Mouse (Mus musculus) olfactory bulb, adult 2 months (tissue): Measurements from ENCODE around the gene Nmur1.
"Not testable (repeated sequence)": the region's sequence is repeated elsewhere in the genome, so short reads cannot be mapped to it uniquely, and the experiment has no call there.

Source experiments
- CTCF ChIP-seq: fragments of 200-500 bp; IDR thresholded peaks from 2 replicates; pipeline ENCODE4 v1.5.1; 2012; ENCODE audit warnings: low read depth, mild to moderate bottlenecking, low read length, moderate library complexity; ENCODE audit not compliant: insufficient read depth
- POLR2A ChIP-seq: fragments of 200-500 bp; IDR thresholded peaks from 2 replicates; pipeline ENCODE4 v1.6.1; 2012; ENCODE audit warnings: mild to moderate bottlenecking, low read depth, low read length, moderate library complexity; ENCODE audit not compliant: insufficient read depth

- not testable (repeated sequence) for TF ChIP-seq POLR2A, CTCF
These were observed 45.5 kb upstream of the Nmur1 start for GRCm38 (mm10) chr1:86471504-86471961.
